Mouse (Mus musculus): ENCODE measurements at regions not wholly inside any gene's neighbourhood (a gene's known extent, or its start where the extent isn't known, plus 50 kb on each side); places are given as distances from the start of the nearest gene placed in this dataset.

- H3K4me3 ChIP-seq (replicated peaks; ENCODE audit: insufficient read depth, low read depth, low read length), result no peak overlapping the region
- TF ChIP-seq POLR2A (IDR thresholded peaks at IDR 0.05; ENCODE audit: borderline replicate concordance, insufficient read depth, low read length) (no peak), CTCF (IDR thresholded peaks at IDR 0.05; ENCODE audit: borderline replicate concordance, insufficient read depth, low read depth, low read length) (no peak)
- H3K27ac ChIP-seq (ENCODE audit: insufficient read depth, low read length), result no peak overlapping the region
- H3K4me1 ChIP-seq (ENCODE audit: control insufficient read depth, insufficient read depth, low read length), result no peaks in the 10 kb centered on the region
- H3K27me3 ChIP-seq (ENCODE audit: control insufficient read depth, insufficient read depth, low read length), result no peaks in the 10 kb centered on the region
- 42% methylated on average over 2 of the region's 2 CpGs for whole genome bisulfite sequencing
- peak in 1 of 2 experiments; percentile 16 for DNase-seq
Observed at GRCm38 (mm10) chr7:75063816-75064215, 245.2 kb downstream of the Sv2b start.

- no peaks in the 10 kb centered on the region for H3K27me3 ChIP-seq (ENCODE audit: control insufficient read depth, insufficient read depth, low read length)
- 84% methylated on average over 1 of the region's 1 CpGs for WGBS
- TF ChIP-seq POLR2A (IDR thresholded peaks at IDR 0.05; ENCODE audit: borderline replicate concordance, insufficient read depth, low read length), result no peak
- no peak for TF ChIP-seq CTCF (IDR thresholded peaks at IDR 0.05; ENCODE audit: borderline replicate concordance, insufficient read depth, low read depth, low read length)
- no peaks in the 10 kb centered on the region for H3K4me1 ChIP-seq (ENCODE audit: control insufficient read depth, insufficient read depth, low read length)
- H3K4me3 ChIP-seq (replicated peaks; ENCODE audit: insufficient read depth, low read depth, low read length), result no peak overlapping the region
- no peak for DNase-seq
- H3K27ac ChIP-seq (ENCODE audit: insufficient read depth, low read length), result no peak overlapping the region
Observed at GRCm38 (mm10) chr7:75050231-75050630, 258.8 kb downstream of the Sv2b start.

GRCm38 (mm10) chr7:75049751-75050150, 259.3 kb downstream of the Sv2b start:
- Histone ChIP-seq H3K27me3 (ENCODE audit: control insufficient read depth, insufficient read depth, low read length) (no peaks in the 10 kb centered on the region), H3K27ac (ENCODE audit: insufficient read depth, low read length) (no peak overlapping the region), H3K4me3 (replicated peaks; ENCODE audit: insufficient read depth, low read depth, low read length) (no peak overlapping the region), H3K4me1 (ENCODE audit: control insufficient read depth, insufficient read depth, low read length) (no peaks in the 10 kb centered on the region)
- 96% methylated on average over 5 of the region's 5 CpGs for WGBS
- TF ChIP-seq POLR2A (IDR thresholded peaks at IDR 0.05; ENCODE audit: borderline replicate concordance, insufficient read depth, low read length), result no peak
- TF ChIP-seq CTCF (IDR thresholded peaks at IDR 0.05; ENCODE audit: borderline replicate concordance, insufficient read depth, low read depth, low read length), result no peak
- DNase-seq, result no peak

- no peak for DNase-seq
- TF ChIP-seq POLR2A (IDR thresholded peaks at IDR 0.05; ENCODE audit: borderline replicate concordance, insufficient read depth, low read length) (no peak), CTCF (IDR thresholded peaks at IDR 0.05; ENCODE audit: borderline replicate concordance, insufficient read depth, low read depth, low read length) (no peak)
- H3K4me3 ChIP-seq (replicated peaks; ENCODE audit: insufficient read depth, low read depth, low read length), result no peak overlapping the region
- no peaks in the 10 kb centered on the region for H3K27me3 ChIP-seq (ENCODE audit: control insufficient read depth, insufficient read depth, low read length)
- no peaks in the 10 kb centered on the region for H3K4me1 ChIP-seq (ENCODE audit: control insufficient read depth, insufficient read depth, low read length)
- 87% methylated on average over 2 of the region's 2 CpGs for WGBS
- H3K27ac ChIP-seq (ENCODE audit: insufficient read depth, low read length), result no peak overlapping the region
Observed at GRCm38 (mm10) chr7:75048822-75049221, 260.2 kb downstream of the Sv2b start.

- WGBS, result 52% methylated on average over 3 of the region's 3 CpGs
- no peak overlapping the region for H3K27ac ChIP-seq (ENCODE audit: insufficient read depth, low read length)
- no peak for DNase-seq
- no peak overlapping the region for H3K4me3 ChIP-seq (replicated peaks; ENCODE audit: insufficient read depth, low read depth, low read length)
- TF ChIP-seq POLR2A (IDR thresholded peaks at IDR 0.05; ENCODE audit: borderline replicate concordance, insufficient read depth, low read length) (no peak), CTCF (IDR thresholded peaks at IDR 0.05; ENCODE audit: borderline replicate concordance, insufficient read depth, low read depth, low read length) (no peak)
- H3K27me3 ChIP-seq (ENCODE audit: control insufficient read depth, insufficient read depth, low read length), result no peaks in the 10 kb centered on the region
- H3K4me1 ChIP-seq (ENCODE audit: control insufficient read depth, insufficient read depth, low read length), result no peaks in the 10 kb centered on the region
Observed at GRCm38 (mm10) chr7:75047827-75048226, 261.2 kb downstream of the Sv2b start.

GRCm38 (mm10) chr7:75040871-75041270, 268.2 kb downstream of the Sv2b start:
- Histone ChIP-seq H3K27me3 (ENCODE audit: control insufficient read depth, insufficient read depth, low read length) (no peaks in the 10 kb centered on the region), H3K4me1 (ENCODE audit: control insufficient read depth, insufficient read depth, low read length) (no peaks in the 10 kb centered on the region), H3K4me3 (replicated peaks; ENCODE audit: insufficient read depth, low read depth, low read length) (no peak overlapping the region), H3K27ac (ENCODE audit: insufficient read depth, low read length) (no peak overlapping the region)
- WGBS, result 51% methylated on average over 6 of the region's 6 CpGs
- no peak for TF ChIP-seq CTCF (IDR thresholded peaks at IDR 0.05; ENCODE audit: borderline replicate concordance, insufficient read depth, low read depth, low read length)
- TF ChIP-seq POLR2A (IDR thresholded peaks at IDR 0.05; ENCODE audit: borderline replicate concordance, insufficient read depth, low read length), result no peak
- DNase-seq, result no peak

GRCm38 (mm10) chr7:75026191-75026590, 282.9 kb downstream of the Sv2b start:
- Histone ChIP-seq H3K4me1 (ENCODE audit: control insufficient read depth, insufficient read depth, low read length) (no peaks in the 10 kb centered on the region), H3K4me3 (replicated peaks; ENCODE audit: insufficient read depth, low read depth, low read length) (no peak overlapping the region), H3K27ac (ENCODE audit: insufficient read depth, low read length) (no peak overlapping the region), H3K27me3 (ENCODE audit: control insufficient read depth, insufficient read depth, low read length) (no peaks in the 10 kb centered on the region; the same call in 1 of the 2 replicates)
- TF ChIP-seq CTCF (IDR thresholded peaks at IDR 0.05; ENCODE audit: borderline replicate concordance, insufficient read depth, low read depth, low read length) (no peak), POLR2A (IDR thresholded peaks at IDR 0.05; ENCODE audit: borderline replicate concordance, insufficient read depth, low read length) (no peak)
- peak; percentile 12 to 51 for DNase-seq
- 18% methylated on average over 2 of the region's 2 CpGs for WGBS

GRCm38 (mm10) chr7:75021966-75022365, 287.1 kb downstream of the Sv2b start:
- H3K27me3 ChIP-seq (ENCODE audit: control insufficient read depth, insufficient read depth, low read length), result no peaks in the 10 kb centered on the region
- WGBS, result 71% methylated on average over 6 of the region's 6 CpGs
- no peak for TF ChIP-seq CTCF (IDR thresholded peaks at IDR 0.05; ENCODE audit: borderline replicate concordance, insufficient read depth, low read depth, low read length)
- TF ChIP-seq POLR2A (IDR thresholded peaks at IDR 0.05; ENCODE audit: borderline replicate concordance, insufficient read depth, low read length), result no peak
- H3K4me3 ChIP-seq (replicated peaks; ENCODE audit: insufficient read depth, low read depth, low read length), result no peak overlapping the region
- H3K27ac ChIP-seq (ENCODE audit: insufficient read depth, low read length), result no peak overlapping the region
- no peak for DNase-seq
- no peaks in the 10 kb centered on the region for H3K4me1 ChIP-seq (ENCODE audit: control insufficient read depth, insufficient read depth, low read length)
